Mouse (Mus musculus) G1E (cell line): ENCODE measurements at regions not wholly inside any gene's neighbourhood (a gene's known extent, or its start where the extent isn't known, plus 50 kb on each side); places are given as distances from the start of the nearest gene placed in this dataset.

Experiments
- ATAC-seq: 2 replicates; pipeline ENCODE4 v1.8.0; 2016; ENCODE audit warnings: mild to moderate bottlenecking; ENCODE audit not compliant: insufficient number of reproducible peaks, poor library complexity, low FRiP score, severe bottlenecking; ENCODE audit errors: extremely low read depth
- DNase-seq: peaks from one replicate; pipeline ENCODE4 v3.0.0; 2012; ENCODE audit warnings: low spot score
- H3K27me3 ChIP-seq: 2 replicates; pipeline ENCODE4 v1.6.1; 2012; ENCODE audit warnings: mild to moderate bottlenecking, low read length, inconsistent platforms; ENCODE audit not compliant: insufficient read depth
- H3K36me3 ChIP-seq: replicated peaks from 2 replicates; pipeline ENCODE3; 2012; ENCODE audit warnings: mild to moderate bottlenecking, inconsistent platforms
- H3K4me1 ChIP-seq: 2 replicates; pipeline ENCODE4 v1.6.1; 2012; ENCODE audit warnings: low read depth, low read length, inconsistent platforms, mixed read lengths; ENCODE audit not compliant: insufficient read depth
- H3K4me3 ChIP-seq: 2 replicates; pipeline ENCODE4 v1.5.1; 2012; ENCODE audit warnings: low read depth, mild to moderate bottlenecking, inconsistent platforms, low read length, moderate library complexity, mixed read lengths
- H3K9me3 ChIP-seq: replicated peaks from 2 replicates; pipeline ENCODE4 v1.6.1; 2012; ENCODE audit warnings: inconsistent platforms
- CTCF ChIP-seq: IDR thresholded peaks from 2 replicates; pipeline ENCODE4 v1.5.1; 2012; ENCODE audit warnings: low read depth, low read length, inconsistent platforms, mixed read lengths
- GATA1 ChIP-seq: IDR thresholded peaks from 2 replicates; pipeline ENCODE4 v1.6.1; 2012; ENCODE audit warnings: borderline replicate concordance, low read length, inconsistent platforms, mixed read lengths
- GATA2 ChIP-seq: IDR thresholded peaks from 2 replicates; pipeline ENCODE4 v1.6.1; 2012; ENCODE audit warnings: low read depth, low read length, inconsistent platforms, borderline replicate concordance
- POLR2AphosphoS5 ChIP-seq: IDR thresholded peaks from 2 replicates; pipeline ENCODE4 v1.6.1; 2012; ENCODE audit warnings: low read depth, low read length, inconsistent platforms; ENCODE audit not compliant: insufficient replicate concordance
- TAL1 ChIP-seq: conservative IDR thresholded peaks from 2 replicates; pipeline ENCODE4 v1.6.1; 2012; ENCODE audit warnings: low read depth, low read length, inconsistent platforms, mixed read lengths

- no peak for TF ChIP-seq GATA1
- no peak for TF ChIP-seq POLR2AphosphoS5
- TF ChIP-seq TAL1 = no peak
- no peak for TF ChIP-seq GATA2
- TF ChIP-seq CTCF = no peak
- no peaks in the 10 kb centered on the region for H3K27me3 ChIP-seq
- no peaks in the 10 kb centered on the region for H3K4me1 ChIP-seq
- H3K36me3 ChIP-seq = no peaks in the 10 kb centered on the region
- H3K9me3 ChIP-seq = no peaks in the 10 kb centered on the region; the same call in 1 of the 2 replicates
- no peak overlapping the region for H3K4me3 ChIP-seq
- no peak for ATAC-seq
- no peak for DNase-seq
Measured at GRCm38 (mm10) chr15:24980841-24981240, 432.7 kb downstream of the Basp1 start.

GRCm38 (mm10) chr15:24972020-24972419, 441.5 kb downstream of the Basp1 start:
- H3K36me3 ChIP-seq = no peaks in the 10 kb centered on the region
- no peaks in the 10 kb centered on the region for H3K27me3 ChIP-seq
- ATAC-seq = no peak
- no peak overlapping the region for H3K4me3 ChIP-seq
- H3K9me3 ChIP-seq = no peaks in the 10 kb centered on the region
- no peaks in the 10 kb centered on the region for H3K4me1 ChIP-seq
- no peak for DNase-seq
- TF ChIP-seq POLR2AphosphoS5 (no peak), GATA2 (no peak), GATA1 (no peak)

GRCm38 (mm10) chr15:24969391-24969812, 444.2 kb downstream of the Basp1 start:
- no peak for ATAC-seq
- no peak overlapping the region for H3K4me3 ChIP-seq
- H3K36me3 ChIP-seq = no peaks in the 10 kb centered on the region
- DNase-seq = no peak
- TF ChIP-seq GATA2 (no peak), TAL1 (no peak), CTCF (no peak), GATA1 (no peak), POLR2AphosphoS5 (no peak)
- H3K4me1 ChIP-seq = no peaks in the 10 kb centered on the region
- H3K27me3 ChIP-seq = no peaks in the 10 kb centered on the region
- H3K9me3 ChIP-seq = no peaks in the 10 kb centered on the region

GRCm38 (mm10) chr15:24968636-24969317, 444.8 kb downstream of the Basp1 start:
- TF ChIP-seq GATA2 = no peak
- TF ChIP-seq TAL1 = no peak
- no peak for TF ChIP-seq POLR2AphosphoS5
- TF ChIP-seq CTCF = no peak
- Histone ChIP-seq H3K4me1 (no peaks in the 10 kb centered on the region), H3K27me3 (no peaks in the 10 kb centered on the region), H3K36me3 (no peaks in the 10 kb centered on the region), H3K9me3 (no peaks in the 10 kb centered on the region), H3K4me3 (no peak overlapping the region)
- ATAC-seq (no peak), DNase-seq (no peak)

- DNase-seq = no peak
- no peak overlapping the region for H3K4me3 ChIP-seq
- TF ChIP-seq TAL1 (no peak), POLR2AphosphoS5 (no peak), GATA2 (no peak), GATA1 (no peak), CTCF (no peak)
- no peaks in the 10 kb centered on the region for H3K9me3 ChIP-seq
- ATAC-seq = no peak
- no peaks in the 10 kb centered on the region for H3K36me3 ChIP-seq
- H3K27me3 ChIP-seq = no peaks in the 10 kb centered on the region
- H3K4me1 ChIP-seq = no peaks in the 10 kb centered on the region
Measured at GRCm38 (mm10) chr15:24929742-24930141, 483.8 kb downstream of the Basp1 start.

- Histone ChIP-seq H3K9me3 (no peaks in the 10 kb centered on the region), H3K36me3 (no peaks in the 10 kb centered on the region), H3K4me1 (no peaks in the 10 kb centered on the region), H3K27me3 (no peaks in the 10 kb centered on the region), H3K4me3 (no peak overlapping the region)
- no peak for ATAC-seq
- DNase-seq = no peak
- no peak for TF ChIP-seq CTCF
- TF ChIP-seq TAL1 = no peak
- no peak for TF ChIP-seq GATA1
- TF ChIP-seq POLR2AphosphoS5 = no peak
- no peak for TF ChIP-seq GATA2
Measured at GRCm38 (mm10) chr15:24911866-24912265, 501.7 kb downstream of the Basp1 start.

- H3K4me1 ChIP-seq = no peaks in the 10 kb centered on the region
- no peaks in the 10 kb centered on the region for H3K36me3 ChIP-seq
- no peaks in the 10 kb centered on the region for H3K27me3 ChIP-seq
- no peak for TF ChIP-seq CTCF
- no peak for TF ChIP-seq GATA2
- no peak for TF ChIP-seq POLR2AphosphoS5
- no peak for TF ChIP-seq TAL1
- no peak for TF ChIP-seq GATA1
- no peaks in the 10 kb centered on the region for H3K9me3 ChIP-seq
- H3K4me3 ChIP-seq = no peak overlapping the region
- ATAC-seq (no peak), DNase-seq (no peak)
Measured at GRCm38 (mm10) chr15:24911466-24911865, 502.1 kb downstream of the Basp1 start.
